Mouse (Mus musculus) midbrain, postnatal 0 days (tissue): ENCODE data around the gene Nebl. TPM values are rescaled to one million over a fixed set of nuclear protein-coding genes. Genes with fewer than 3 reads are reported as not detected.
A peak's percentile ranks its signal among the peaks of the same experiment; 100 is the strongest.

ENCODE experiments used
- ATAC-seq: fragments of 200-750 bp; cut with Nextera tagmentation; 2 replicates; pipeline ENCODE4 v1.8.0; 2017; ENCODE audit warnings: moderate number of reproducible peaks, mild to moderate bottlenecking, moderate TSS enrichment, moderate library complexity; ENCODE audit not compliant: low FRiP score
- DNase-seq: peaks from one replicate; pipeline ENCODE4 v3.0.0-alpha.2; 2015; ENCODE audit warnings: low spot score
- H3K27ac ChIP-seq: fragments of 300-500 bp; sonication (generic); 2 replicates; pipeline ENCODE4 v1.5.1; 2014; ENCODE audit warnings: low read depth, mild to moderate bottlenecking, low read length, mixed read lengths
- H3K27me3 ChIP-seq: fragments of 300-500 bp; sonication (generic); 2 replicates; pipeline ENCODE4 v1.6.1; 2014; ENCODE audit warnings: low read length, control low read depth, mixed read lengths; ENCODE audit not compliant: insufficient read depth
- H3K36me3 ChIP-seq: fragments of 300-500 bp; sonication (generic); 2 replicates; pipeline ENCODE4 v1.6.1; 2014; ENCODE audit warnings: low read length, control low read depth, mixed read lengths; ENCODE audit not compliant: insufficient read depth
- H3K4me1 ChIP-seq: fragments of 300-500 bp; sonication (generic); 2 replicates; pipeline ENCODE4 v1.6.1; 2014; ENCODE audit warnings: mild to moderate bottlenecking, control low read depth, antibody characterized with exemption, low read length, mixed read lengths; ENCODE audit not compliant: insufficient read depth
- H3K4me2 ChIP-seq: fragments of 300-500 bp; sonication (generic); 2 replicates; pipeline ENCODE4 v1.6.1; 2014; ENCODE audit warnings: low read depth, mild to moderate bottlenecking, low read length, mixed read lengths; ENCODE audit not compliant: poor library complexity, severe bottlenecking
- H3K4me3 ChIP-seq: fragments of 300-500 bp; sonication (generic); 2 replicates; pipeline ENCODE4 v1.5.1; 2014; ENCODE audit warnings: low read depth, mild to moderate bottlenecking, low read length, moderate library complexity
- H3K9ac ChIP-seq: fragments of 300-500 bp; sonication (generic); replicated peaks from 2 replicates; pipeline ENCODE4 v1.6.1; 2014; ENCODE audit warnings: mild to moderate bottlenecking, low read length, moderate library complexity, mixed read lengths; ENCODE audit not compliant: poor library complexity, severe bottlenecking
- H3K9me3 ChIP-seq: fragments of 300-500 bp; sonication (generic); 2 replicates; pipeline ENCODE4 v1.6.1; 2016; ENCODE audit warnings: low read length, control low read depth
- CTCF ChIP-seq: IDR thresholded peaks from 2 replicates; pipeline ENCODE4 v1.5.1; 2016; ENCODE audit warnings: antibody characterized with exemption, mild to moderate bottlenecking
- WGBS: fragments of 180-500 bp; shearing (Covaris S2); extraction: QIAGEN DNeasy Blood & Tissue Kit; methylation state at CpG from one replicate; pipeline ENCODE4 v1.1.7; 2014; 5-methylcytosine and 5-hydroxymethylcytosine counted together
- polyA plus RNA-seq: library from polyadenylated mRNA; unstranded; fragments of >200 nt; fragmentation: Nextera tagmentation; extraction: Ambion mirVana; gene quantifications from 2 replicates; pipeline ENCODE4 v1.2.1, GENCODE M21; 2015
- total RNA-seq: library from RNA; depleted of rRNA; stranded (reverse); fragments of >200 nt; gene quantifications from 2 replicates; pipeline ENCODE4 v1.2.3, GENCODE M21; 2014

Gene Nebl
- total and polyA plus RNA-seq, 2 experiments from 2014 or later, result 11.7 to 24.0 TPM

- Histone ChIP-seq H3K27ac (no peak overlapping the region), H3K4me1 (no peaks in the 10 kb centered on the region), H3K9me3 (no peaks in the 10 kb centered on the region), H3K4me3 (no peak overlapping the region), H3K4me2 (no peak overlapping the region), H3K27me3 (no peaks in the 10 kb centered on the region), H3K9ac (no peak overlapping the region), H3K36me3 (no peaks in the 10 kb centered on the region)
- no peak for ATAC-seq
- DNase-seq, result no peak
- 43% methylated on average over 1 of the region's 1 CpGs for WGBS
- TF ChIP-seq CTCF, result no peak
Measured at GRCm38 (mm10) chr2:17509942-17510341, 221.3 kb downstream of the Nebl start.

DNA sequence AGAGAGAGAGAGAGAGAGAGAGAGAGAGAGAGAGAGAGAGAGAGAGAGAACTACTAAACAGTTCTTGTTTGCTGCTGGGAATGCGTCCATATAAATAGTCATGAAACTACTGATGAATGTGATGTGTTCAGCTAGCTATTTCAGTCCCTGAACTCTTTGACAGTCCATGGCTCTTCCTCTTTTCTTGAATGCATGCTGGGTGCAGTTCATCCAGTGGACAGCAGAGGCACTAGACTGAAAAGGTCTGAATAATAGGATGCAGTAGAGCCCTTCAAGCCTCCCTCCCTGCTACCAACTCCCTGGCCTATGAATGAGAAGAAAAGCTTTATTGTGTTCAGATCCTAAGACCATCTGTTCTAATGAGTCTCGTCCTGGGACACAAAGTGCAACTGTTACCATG lies 223.9 kb downstream of the Nebl start:
- 75% methylated on average over 2 of the region's 2 CpGs for WGBS
- H3K9ac ChIP-seq, result no peak overlapping the region
- DNase-seq (no peak), ATAC-seq (no peak)
- no peaks in the 10 kb centered on the region for H3K9me3 ChIP-seq
- H3K27ac ChIP-seq, result no peak overlapping the region
- no peak overlapping the region for H3K4me2 ChIP-seq
- H3K4me3 ChIP-seq, result no peak overlapping the region
- no peaks in the 10 kb centered on the region for H3K27me3 ChIP-seq
- no peaks in the 10 kb centered on the region for H3K4me1 ChIP-seq
- H3K36me3 ChIP-seq, result no peaks in the 10 kb centered on the region
- peak; percentile 23; the same call in 1 of the 2 replicates for TF ChIP-seq CTCF

DNA sequence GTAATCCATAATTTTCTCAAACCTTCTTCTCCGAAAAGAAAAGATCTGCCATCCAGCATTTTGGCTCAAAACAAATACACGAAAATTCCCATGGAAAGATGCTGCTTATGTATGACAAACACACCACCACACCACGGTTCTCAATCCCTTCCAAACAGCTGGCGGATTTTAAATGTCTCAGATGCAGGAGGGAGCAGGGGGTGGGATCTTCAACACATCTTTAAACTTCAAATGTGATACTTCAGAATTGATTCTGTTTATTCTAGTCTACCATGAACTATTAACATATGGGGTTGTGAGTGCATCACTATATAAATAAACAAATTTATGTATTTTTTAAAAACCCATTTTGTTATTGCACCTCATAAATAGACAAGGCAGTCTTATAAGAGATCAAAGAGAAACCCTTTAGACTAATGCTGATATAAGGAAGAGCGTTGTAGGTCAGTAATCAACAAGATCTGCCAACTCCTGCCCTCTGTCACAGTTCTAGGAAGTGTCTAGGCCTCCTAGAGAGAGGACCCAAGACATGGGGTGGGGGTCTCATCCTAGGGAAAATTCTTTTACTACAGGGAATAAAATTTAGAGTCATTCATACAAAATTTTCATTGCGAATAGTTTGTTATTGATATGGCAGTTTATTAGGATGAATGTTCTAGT lies 227.0 kb downstream of the Nebl start:
- Histone ChIP-seq H3K36me3 (no peaks in the 10 kb centered on the region), H3K27ac (no peak overlapping the region), H3K4me1 (0 out of 2 replicates have a peak, but pooled peaks cover 2% of the 10 kb centered on the region), H3K9me3 (no peaks in the 10 kb centered on the region), H3K9ac (no peak overlapping the region), H3K4me3 (no peak overlapping the region), H3K4me2 (no peak overlapping the region), H3K27me3 (no peaks in the 10 kb centered on the region)
- TF ChIP-seq CTCF, result no peak
- no peak for DNase-seq
- 82% methylated on average over 6 of the region's 6 CpGs for WGBS
- ATAC-seq, result no peak

- ATAC-seq, result no peak
- H3K4me1 ChIP-seq, result 0 out of 2 replicates have a peak, but pooled peaks cover 2% of the 10 kb centered on the region
- no peak overlapping the region for H3K9ac ChIP-seq
- no peaks in the 10 kb centered on the region for H3K9me3 ChIP-seq
- no peaks in the 10 kb centered on the region for H3K27me3 ChIP-seq
- DNase-seq, result no peak
- no peak for TF ChIP-seq CTCF
- no peak overlapping the region for H3K4me3 ChIP-seq
- no peak overlapping the region for H3K27ac ChIP-seq
- no peaks in the 10 kb centered on the region for H3K36me3 ChIP-seq
- 92% methylated on average over 3 of the region's 3 CpGs for WGBS
- H3K4me2 ChIP-seq, result no peak overlapping the region
Measured at GRCm38 (mm10) chr2:17501075-17501474, 230.2 kb downstream of the Nebl start.

- no peaks in the 10 kb centered on the region for H3K36me3 ChIP-seq
- H3K4me2 ChIP-seq, result no peak overlapping the region
- DNase-seq, result no peak
- no peaks in the 10 kb centered on the region for H3K4me1 ChIP-seq
- H3K9me3 ChIP-seq, result no peaks in the 10 kb centered on the region
- no peak overlapping the region for H3K4me3 ChIP-seq
- no peaks in the 10 kb centered on the region for H3K27me3 ChIP-seq
- no peak for TF ChIP-seq CTCF
- ATAC-seq, result no peak
- WGBS, result 92% methylated on average over 6 of the region's 6 CpGs
- no peak overlapping the region for H3K9ac ChIP-seq
- H3K27ac ChIP-seq, result no peak overlapping the region
Measured at GRCm38 (mm10) chr2:17465517-17466174, 265.6 kb downstream of the Nebl start.

GRCm38 (mm10) chr2:17460434-17460833 lies 270.8 kb downstream of the Nebl start:
- H3K4me3 ChIP-seq, result no peak overlapping the region
- no peak overlapping the region for H3K27ac ChIP-seq
- H3K4me1 ChIP-seq, result no peaks in the 10 kb centered on the region
- DNase-seq, result no peak
- H3K9ac ChIP-seq, result no peak overlapping the region
- no peak for TF ChIP-seq CTCF
- no peaks in the 10 kb centered on the region for H3K27me3 ChIP-seq
- ATAC-seq, result no peak
- 93% methylated on average over 2 of the region's 2 CpGs for WGBS
- H3K36me3 ChIP-seq, result no peaks in the 10 kb centered on the region
- H3K9me3 ChIP-seq, result no peaks in the 10 kb centered on the region
- H3K4me2 ChIP-seq, result no peak overlapping the region
